Mouse (Mus musculus): ENCODE results near the gene Unc80.

The Unc80 gene

DNA sequence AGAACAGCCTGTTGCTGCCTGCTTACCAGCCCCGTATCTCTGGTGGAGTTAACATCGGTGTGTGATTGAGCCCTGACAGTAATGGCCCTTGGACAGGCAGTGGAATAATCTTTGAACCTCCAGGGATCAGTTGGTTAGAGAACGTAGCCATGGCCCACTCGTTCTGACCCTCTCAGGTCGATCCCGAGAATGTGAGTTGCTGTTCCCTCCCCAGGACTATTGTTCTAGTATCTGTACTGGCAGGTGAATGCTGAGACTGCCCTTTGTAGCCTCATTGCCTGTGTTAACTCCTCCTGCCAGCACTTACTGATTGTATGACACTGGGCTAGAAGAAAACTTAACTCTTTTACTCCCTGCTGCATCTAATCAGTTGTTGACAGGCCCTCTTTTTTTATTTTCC lies 236.4 kb downstream of the Unc80 start:
- no peak for DNase-seq (ENCODE audit: low read depth)

DNA sequence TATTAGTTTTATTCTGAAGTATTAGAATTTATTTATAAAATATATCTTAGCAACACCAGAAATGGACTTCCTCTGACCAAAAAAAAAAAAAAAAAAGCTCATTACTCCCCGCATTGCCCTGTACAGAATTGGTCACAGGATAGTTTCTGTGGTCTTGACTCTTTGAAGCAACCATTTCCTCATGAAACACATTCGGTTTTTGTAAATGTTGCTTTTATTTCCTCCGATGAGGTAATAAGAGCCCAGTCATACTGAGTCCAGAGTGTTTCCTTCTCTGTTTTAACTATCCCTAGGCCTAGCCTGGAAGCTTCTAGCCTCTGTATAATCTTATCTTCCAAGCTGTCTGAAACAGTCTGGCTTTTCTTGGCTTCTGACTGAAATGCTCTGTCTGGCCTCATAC lies 244.7 kb downstream of the Unc80 start:
- no peak for DNase-seq (ENCODE audit: low read depth)

DNA sequence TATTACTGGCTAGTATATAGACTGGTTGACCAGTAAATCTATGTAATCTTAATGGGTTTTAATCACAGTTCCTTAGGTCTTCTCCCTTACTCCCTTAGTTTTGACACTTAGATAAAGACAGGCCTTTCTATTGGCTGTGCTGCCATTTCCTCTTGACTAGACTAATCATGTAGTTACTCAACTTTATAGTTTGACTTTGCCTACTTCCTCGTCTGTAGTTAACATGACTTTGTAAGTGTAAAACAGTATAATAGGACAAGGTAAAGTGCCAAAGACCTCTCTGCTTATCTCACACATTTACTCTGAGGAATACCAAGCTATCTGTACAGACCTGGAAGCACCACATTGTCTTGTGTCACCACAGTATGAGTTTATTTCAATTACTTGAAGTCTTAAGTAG lies 262.4 kb downstream of the Unc80 start:
- no peak for DNase-seq (ENCODE audit: low read depth)
